Mouse (Mus musculus) adrenal gland, postnatal 36 days (tissue): Measurements from ENCODE around the gene Angpt4. TPM values are rescaled to one million over a fixed set of nuclear protein-coding genes. Genes with fewer than 3 reads are reported as not detected.
A peak's percentile ranks its signal among the peaks of the same experiment; 100 is the strongest.

ENCODE experiments used
- DNase-seq, 2 experiments: peaks; one replicate each; pipeline ENCODE4 v3.0.0; 2021; ENCODE audit warnings: mixed read lengths in 1 of 2
- total RNA-seq, 2 experiments: library from RNA; stranded (reverse); gene quantifications; 2 replicates each; pipeline ENCODE4 v1.2.3; 2021

The Angpt4 gene
- total RNA-seq, 2 experiments from 2014 or later, result 0.33 to 1.2 TPM

- DNase-seq, result peak; percentile 39 to 51
Measured at GRCm38 (mm10) chr2:151914120-151914519, 3.1 kb downstream of the Angpt4 start.

DNA sequence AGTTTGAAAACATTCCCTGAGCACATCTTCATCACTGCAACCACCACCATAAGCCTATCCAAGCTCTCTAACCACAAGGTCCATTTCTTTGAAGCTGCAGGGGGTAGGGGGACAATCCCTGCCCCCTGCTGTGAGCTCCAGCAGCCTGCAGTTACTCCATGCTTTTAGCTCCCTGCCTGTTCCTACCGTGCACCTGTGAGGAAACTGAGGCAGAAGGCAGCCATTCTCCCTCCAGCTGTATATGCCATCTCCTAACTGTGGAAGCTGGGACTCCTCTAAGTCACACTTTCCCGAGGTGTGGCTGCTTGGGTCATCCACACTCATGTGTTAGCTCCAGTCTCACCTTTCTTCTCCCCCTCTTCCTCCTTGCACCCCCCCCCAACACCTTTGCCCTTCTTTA is 4.1 kb downstream of the Angpt4 start:
- no peak for DNase-seq

DNA sequence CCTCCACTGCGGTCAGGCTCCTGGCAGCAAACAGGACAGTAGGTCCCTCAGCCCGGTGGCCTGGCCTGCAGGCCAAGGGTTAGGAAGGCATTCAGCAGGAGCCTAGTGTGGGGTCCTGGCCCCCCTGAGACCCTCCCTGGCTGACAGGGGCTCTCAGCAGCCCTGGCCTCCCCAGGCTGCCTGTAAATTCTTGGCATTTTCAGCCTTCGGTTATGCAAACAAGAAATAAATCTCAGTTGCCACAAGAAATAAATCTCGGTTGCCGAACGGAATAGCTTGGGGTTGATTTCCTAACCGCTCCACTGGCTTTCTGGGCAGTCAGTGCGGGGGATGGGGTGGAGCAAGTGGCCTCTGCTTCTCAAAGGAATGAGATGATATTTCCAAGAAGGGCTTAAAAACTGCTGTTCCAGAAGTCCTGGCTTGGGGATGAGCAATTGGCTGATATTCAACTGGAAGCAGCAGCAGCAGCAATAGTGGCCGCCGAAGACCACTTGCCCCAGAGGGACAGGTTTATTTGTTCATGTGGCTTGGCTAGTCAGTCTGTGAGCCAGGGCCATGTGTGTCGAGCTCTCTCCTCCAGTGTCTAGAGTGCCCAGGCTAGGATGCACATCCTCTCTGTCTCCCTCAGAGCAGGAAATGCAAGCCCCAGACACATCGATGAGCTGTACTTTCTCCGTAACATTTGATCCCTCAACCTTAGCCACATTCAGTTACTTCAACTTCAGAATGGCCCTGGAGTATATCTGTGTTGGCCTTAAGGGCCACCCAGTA is 5.2 kb downstream of the Angpt4 start:
- DNase-seq, result peak; percentile 73 to 76

- DNase-seq, result peak in 1 of 2 experiments; percentile 37
Measured at GRCm38 (mm10) chr2:151919140-151919539, 8.1 kb downstream of the Angpt4 start.

- DNase-seq, result no peak
Measured at GRCm38 (mm10) chr2:151921068-151921467, 10.1 kb downstream of the Angpt4 start.

GRCm38 (mm10) chr2:151921596-151921995 is 10.6 kb downstream of the Angpt4 start:
- DNase-seq, result no peak

DNA sequence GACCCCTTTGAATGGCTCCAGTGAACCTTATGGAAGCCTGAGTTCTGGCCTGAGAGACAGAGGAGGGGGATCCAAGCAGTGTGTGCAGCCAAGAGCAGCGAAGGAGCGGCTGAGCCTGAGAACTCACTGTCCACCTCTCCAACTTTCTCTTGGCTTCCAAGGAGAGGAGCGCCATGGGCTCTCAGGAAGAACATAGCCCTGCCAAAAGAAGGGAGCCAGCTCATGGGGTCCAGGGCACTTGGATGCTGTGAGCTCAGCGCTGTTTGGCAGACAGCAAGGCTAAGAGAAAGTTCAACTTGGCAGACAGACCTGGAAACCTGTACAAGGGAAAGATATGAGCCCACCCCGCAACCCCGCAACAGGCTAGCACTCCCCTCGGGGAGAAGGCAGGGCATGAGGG is 13.3 kb downstream of the Angpt4 start:
- no peak for DNase-seq

DNA sequence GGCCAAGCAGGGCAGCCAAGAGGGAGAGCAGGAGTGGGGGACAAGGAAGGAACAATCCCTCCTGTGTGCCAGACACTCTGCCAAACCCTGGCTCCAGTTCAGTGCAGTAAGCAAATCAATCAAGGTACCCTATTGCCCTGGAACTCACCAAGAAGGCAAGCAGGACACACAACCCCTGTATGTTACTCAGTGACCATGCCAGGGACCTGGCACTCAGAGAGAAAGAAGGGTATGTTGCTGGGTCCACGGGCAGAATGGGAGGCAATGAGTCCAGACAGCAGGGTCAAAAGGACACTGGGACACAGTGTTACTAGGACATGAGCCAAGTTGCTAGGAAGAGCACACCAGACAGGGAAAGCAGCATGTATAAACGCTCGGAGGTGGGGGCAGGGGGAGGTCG is 14.7 kb downstream of the Angpt4 start:
- peak in 1 of 2 experiments; percentile 27 for DNase-seq

- no peak for DNase-seq
Measured at GRCm38 (mm10) chr2:151927103-151927502, 16.1 kb downstream of the Angpt4 start.

DNA sequence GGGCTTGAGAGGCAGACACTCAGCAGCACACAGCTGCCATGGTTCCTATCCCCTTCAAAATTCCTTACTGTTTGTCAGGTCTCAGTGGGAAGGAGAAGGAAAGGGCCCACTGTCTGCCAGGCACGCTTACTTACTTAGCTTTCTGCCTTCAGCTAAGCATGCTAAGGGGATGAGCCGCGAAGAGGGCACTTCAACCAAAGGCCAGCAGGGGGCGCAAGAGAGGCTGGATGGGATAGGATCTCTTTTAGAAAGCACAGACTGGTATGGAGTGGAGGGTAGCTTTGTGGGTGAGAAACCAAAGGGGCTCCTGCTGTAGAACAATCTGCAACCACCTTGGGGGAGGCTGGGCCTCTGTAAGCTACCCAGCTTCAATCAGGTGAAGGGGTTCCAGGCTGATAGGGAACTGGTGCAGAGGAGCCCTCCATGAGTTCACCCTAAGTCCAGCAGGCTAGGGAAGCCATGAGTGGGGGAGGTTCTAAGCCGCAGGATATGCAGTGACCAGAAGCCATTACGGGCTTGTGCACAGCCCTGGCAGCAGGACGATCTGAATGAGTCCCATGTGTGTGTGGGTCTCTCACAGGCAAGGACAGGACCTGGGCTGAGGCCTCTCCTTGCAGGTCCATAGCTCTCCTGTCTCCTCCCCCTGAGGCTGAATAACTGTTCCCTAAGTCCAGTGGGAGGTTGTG is 19.5 kb downstream of the Angpt4 start:
- peak; percentile 90 to 91 for DNase-seq

DNA sequence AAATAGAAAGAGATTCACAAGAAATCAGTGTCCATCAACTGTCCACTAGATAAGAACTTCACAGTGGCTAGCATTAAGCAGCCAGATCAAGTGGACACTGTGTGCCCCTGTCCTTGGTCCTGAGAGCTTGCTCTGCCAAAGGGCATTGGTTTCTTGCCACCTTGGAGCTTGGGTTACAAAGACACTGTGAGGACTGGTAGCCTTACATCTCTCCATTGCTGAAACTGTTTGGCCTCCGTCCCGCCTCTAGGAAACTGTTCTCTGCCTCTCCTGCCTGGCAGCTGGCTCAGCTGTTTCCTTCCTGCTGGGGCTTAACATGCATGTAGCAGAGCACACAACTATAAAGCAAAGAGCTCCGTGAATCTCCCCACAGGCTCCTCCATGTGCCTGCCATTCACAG is 26.9 kb downstream of the Angpt4 start:
- DNase-seq, result peak; percentile 70 to 73

DNA sequence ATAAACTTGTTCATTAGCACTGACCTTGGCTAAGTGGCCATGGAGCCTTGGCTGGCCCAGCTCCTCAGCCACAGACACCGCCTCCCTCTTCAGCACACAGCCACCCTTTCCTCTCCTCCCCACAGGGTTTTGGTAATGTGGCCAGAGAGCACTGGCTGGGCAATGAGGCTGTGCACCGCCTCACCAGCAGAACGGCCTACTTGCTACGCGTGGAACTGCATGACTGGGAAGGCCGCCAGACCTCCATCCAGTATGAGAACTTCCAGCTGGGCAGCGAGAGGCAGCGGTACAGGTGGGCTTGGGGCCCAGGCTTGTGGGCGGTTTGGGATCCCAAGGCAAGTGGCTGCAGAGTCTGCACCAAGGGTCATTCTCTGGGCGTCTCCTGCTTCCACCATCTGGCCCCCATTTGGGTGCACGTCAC is 27.8 kb downstream of the Angpt4 start:
- no peak for DNase-seq

GRCm38 (mm10) chr2:151939651-151940420 is 28.8 kb downstream of the Angpt4 start:
- no peak for DNase-seq

DNA sequence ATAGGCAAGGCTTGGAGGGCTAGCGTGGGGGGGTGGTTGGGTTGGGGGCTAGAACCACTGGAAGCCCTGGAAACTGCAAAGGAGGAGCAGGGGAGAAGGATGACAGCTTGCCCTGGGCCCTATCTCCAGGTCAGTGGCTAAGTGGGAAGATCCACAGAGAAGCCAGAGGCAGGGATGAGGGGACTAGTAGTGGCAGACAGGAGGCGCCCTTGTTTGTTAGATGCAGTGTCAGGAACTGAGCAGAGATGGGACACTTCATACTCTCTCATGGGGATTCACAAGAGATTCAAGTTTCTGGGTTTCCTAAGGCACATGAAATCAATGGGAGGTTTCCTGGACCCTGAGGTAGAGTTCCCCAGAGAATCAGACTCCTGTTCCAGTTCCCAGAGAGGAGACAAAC is 30.3 kb downstream of the Angpt4 start:
- DNase-seq, result peak; percentile 61 to 69

- DNase-seq, result no peak
Measured at GRCm38 (mm10) chr2:151944106-151944505, 33.1 kb downstream of the Angpt4 start.

GRCm38 (mm10) chr2:151947617-151948016 is 36.6 kb downstream of the Angpt4 start:
- no peak for DNase-seq

DNA sequence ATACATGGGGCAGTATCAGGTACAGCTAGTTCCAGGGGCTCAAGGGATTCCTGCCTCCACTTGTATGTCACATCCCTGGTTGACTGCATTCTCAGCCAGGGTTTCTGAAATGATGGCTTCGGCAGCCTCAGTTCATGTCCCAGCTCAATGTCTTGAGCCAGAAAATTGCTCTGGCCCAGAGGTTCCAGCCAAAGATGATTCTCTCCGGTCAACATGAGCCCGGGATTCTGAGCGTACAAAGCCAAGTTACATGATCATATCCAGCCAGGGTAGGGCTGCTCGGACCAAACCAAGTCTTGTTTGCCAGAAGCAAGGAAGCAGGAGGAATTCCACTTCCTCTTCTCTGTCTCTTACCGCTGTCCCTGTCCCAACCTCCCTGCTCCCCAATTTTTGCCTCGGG is 37.3 kb downstream of the Angpt4 start:
- DNase-seq, result no peak

DNA sequence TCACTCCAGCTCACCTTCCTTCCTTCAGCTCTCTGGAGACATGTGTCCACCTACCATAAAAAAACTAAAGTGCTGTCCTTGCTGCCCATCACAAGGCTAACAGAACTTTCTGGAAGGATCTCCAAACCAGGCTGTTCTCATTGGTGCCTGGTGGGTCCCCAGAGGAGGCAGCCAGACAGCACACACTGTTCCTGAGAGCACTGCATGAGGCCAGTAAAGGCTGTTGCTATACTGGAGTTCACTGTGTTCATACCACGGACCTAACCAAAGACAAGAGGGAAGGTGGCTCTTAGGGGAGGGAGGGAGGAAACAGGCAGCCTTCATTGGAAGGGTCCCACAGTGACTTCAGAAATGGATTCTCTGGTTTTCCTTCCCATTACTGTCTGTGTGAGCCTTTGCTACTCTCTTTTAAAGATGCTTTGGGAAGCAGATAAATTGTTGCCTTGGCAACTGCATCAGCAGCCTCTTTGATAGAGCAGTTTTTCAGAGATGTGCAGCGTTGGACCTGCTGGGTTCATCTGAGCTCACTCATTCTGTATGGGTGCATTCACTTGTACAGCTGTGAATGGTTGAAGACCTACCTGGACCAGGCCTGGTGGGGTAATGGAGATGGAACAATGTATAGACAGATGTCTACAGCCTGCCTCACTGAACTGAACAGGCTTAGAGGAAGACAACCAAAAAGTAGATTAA is 38.2 kb downstream of the Angpt4 start:
- no peak for DNase-seq

- no peak for DNase-seq
Measured at GRCm38 (mm10) chr2:151953665-151954064, 42.7 kb downstream of the Angpt4 start.

DNA sequence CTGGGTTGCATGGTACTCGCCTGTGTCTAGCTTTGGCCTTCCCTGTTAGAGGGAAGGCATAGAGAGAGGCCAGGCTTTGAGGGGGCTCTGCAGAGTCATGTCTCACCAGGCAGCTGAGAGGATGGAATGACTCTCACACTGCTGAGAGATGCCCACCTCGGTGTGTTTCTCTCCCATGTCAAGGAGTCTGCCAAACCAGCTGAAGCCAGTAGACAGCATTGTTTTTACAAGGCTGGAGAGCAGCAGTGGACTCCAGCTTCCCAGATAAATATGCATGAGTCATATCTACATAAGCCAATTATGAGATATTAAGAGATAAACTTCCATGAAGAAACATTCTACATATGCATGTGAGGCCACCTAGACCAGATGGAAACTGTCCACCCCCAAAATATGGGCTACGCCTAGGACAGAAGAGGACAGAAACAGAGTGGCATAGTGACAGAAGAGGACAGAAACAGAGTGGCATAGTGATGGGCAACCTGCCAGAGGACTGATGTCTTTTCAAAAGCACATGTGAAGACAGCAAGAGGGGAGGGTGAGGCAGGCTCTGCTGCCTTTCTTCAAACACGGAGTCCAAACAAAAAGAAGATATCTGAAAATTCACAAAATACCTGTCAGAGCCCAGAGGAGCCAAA is 45.6 kb downstream of the Angpt4 start:
- DNase-seq, result peak in 1 of 2 experiments; percentile 39

DNA sequence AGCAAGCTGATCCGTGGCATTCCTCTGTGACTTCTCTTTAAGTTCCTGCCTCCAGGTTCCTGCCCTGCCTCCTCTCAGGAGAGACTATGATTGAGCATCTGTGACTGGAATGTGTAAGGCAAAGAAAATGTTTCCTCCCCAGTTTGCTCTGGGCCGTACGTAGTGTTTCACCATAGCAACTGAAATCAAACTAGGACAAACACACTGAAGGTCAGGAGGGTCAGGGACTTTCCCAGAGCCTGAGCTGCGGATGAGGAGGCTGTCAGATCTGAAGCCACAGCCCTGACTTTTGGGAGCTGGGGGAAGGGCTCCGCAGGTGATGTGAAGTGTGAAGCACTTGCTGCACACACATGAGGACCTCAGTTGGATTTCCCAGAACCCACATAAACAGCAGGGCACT is 48.3 kb downstream of the Angpt4 start:
- DNase-seq, result peak; percentile 73 to 75
